Mouse (Mus musculus): ENCODE results near the gene Zbed5. TPM values are rescaled to one million over a fixed set of nuclear protein-coding genes. Genes with fewer than 3 reads are reported as not detected.

Zbed5 gene
- 20.1 and 22.5 TPM in 2 replicates for polyA plus RNA-seq (2015; fragmentation: Nextera tagmentation; extraction: Ambion mirVana)

- peak within 1 kb of the TSS; percentile 76 for H3K9ac ChIP-seq (ENCODE audit: low read depth, low read length)
- H3K4me2 ChIP-seq (ENCODE audit: low read length) = peak within 1 kb of the TSS; percentile 74
- H3K4me1 ChIP-seq (ENCODE audit: control insufficient read depth, insufficient read depth, low read length) = peaks cover 11% of the 10 kb centered on the region
- H3K36me3 ChIP-seq (ENCODE audit: control insufficient read depth, insufficient read depth, low read length) = no peaks in the 10 kb centered on the region
- H3K27ac ChIP-seq (ENCODE audit: low read length) = peak within 1 kb of the TSS; percentile 58; the same call in 1 of the 2 replicates
- no peaks in the 10 kb centered on the region for H3K27me3 ChIP-seq (ENCODE audit: control insufficient read depth, insufficient read depth, low read depth, low read length)
- ATAC-seq = peak; percentile 100
- peak within 1 kb of the TSS; percentile 68 for H3K4me3 ChIP-seq (ENCODE audit: low read depth, low read length)
- H3K9me3 ChIP-seq (replicated peaks; ENCODE audit: control insufficient read depth, low read length, poor library complexity, severe bottlenecking) = no peaks in the 10 kb centered on the region
- 1% methylated on average over 44 of the region's 44 CpGs for WGBS
Observed at GRCm38 (mm10) chr5:129895198-129896088, at the start of gene Zbed5. Gene Zbed5 (plus strand): TSS chr5:129895723.

- 12% methylated on average over 22 of the region's 22 CpGs for WGBS
Observed at GRCm38 (mm10) chr5:129846752-129847557, 48.6 kb upstream of the Zbed5 start, which contains the start of gene Sumf2. Gene Sumf2 (plus strand): TSS chr5:129846986.

GRCm38 (mm10) chr5:129847558-129847820 lies 48.0 kb upstream of the Zbed5 start:
- WGBS = 60% methylated on average over 8 of the region's 8 CpGs
- Histone ChIP-seq H3K9ac (ENCODE audit: low read depth, low read length) (peak overlapping the region; percentile 70), H3K4me3 (ENCODE audit: low read depth, low read length) (peak overlapping the region; percentile 58), H3K4me2 (ENCODE audit: low read length) (peak overlapping the region; percentile 54), H3K27me3 (ENCODE audit: control insufficient read depth, insufficient read depth, low read depth, low read length) (no peaks in the 10 kb centered on the region), H3K27ac (ENCODE audit: low read length) (no peak overlapping the region), H3K9me3 (replicated peaks; ENCODE audit: control insufficient read depth, low read length, poor library complexity, severe bottlenecking) (no peaks in the 10 kb centered on the region), H3K36me3 (ENCODE audit: control insufficient read depth, insufficient read depth, low read length) (peaks cover 13% of the 10 kb centered on the region), H3K4me1 (ENCODE audit: control insufficient read depth, insufficient read depth, low read length) (peaks cover 12% of the 10 kb centered on the region)
- ATAC-seq = no peak

More at GRCm38 (mm10) chr5:129846752-129847557, 48.6 kb upstream of the Zbed5 start, which contains the start of gene Sumf2:
- H3K9ac ChIP-seq (ENCODE audit: low read depth, low read length) = peak within 1 kb of the TSS; percentile 70
- H3K9me3 ChIP-seq (replicated peaks; ENCODE audit: control insufficient read depth, low read length, poor library complexity, severe bottlenecking) = no peaks in the 10 kb centered on the region
- peak within 1 kb of the TSS; percentile 54 for H3K4me2 ChIP-seq (ENCODE audit: low read length)
- peaks cover 13% of the 10 kb centered on the region for H3K36me3 ChIP-seq (ENCODE audit: control insufficient read depth, insufficient read depth, low read length)
- H3K27me3 ChIP-seq (ENCODE audit: control insufficient read depth, insufficient read depth, low read depth, low read length) = no peaks in the 10 kb centered on the region
- peak; percentile 99 for ATAC-seq
- peaks cover 12% of the 10 kb centered on the region for H3K4me1 ChIP-seq (ENCODE audit: control insufficient read depth, insufficient read depth, low read length)
- peak within 1 kb of the TSS; percentile 58 for H3K4me3 ChIP-seq (ENCODE audit: low read depth, low read length)
- H3K27ac ChIP-seq (ENCODE audit: low read length) = peak within 1 kb of the TSS; percentile 72

- Histone ChIP-seq H3K4me3 (ENCODE audit: low read depth, low read length) (no peak overlapping the region), H3K4me1 (ENCODE audit: control insufficient read depth, insufficient read depth, low read length) (no peaks in the 10 kb centered on the region), H3K9me3 (replicated peaks; ENCODE audit: control insufficient read depth, low read length, poor library complexity, severe bottlenecking) (no peaks in the 10 kb centered on the region), H3K27ac (ENCODE audit: low read length) (no peak overlapping the region), H3K36me3 (ENCODE audit: control insufficient read depth, insufficient read depth, low read length) (peaks cover 26% of the 10 kb centered on the region), H3K4me2 (ENCODE audit: low read length) (no peak overlapping the region), H3K9ac (ENCODE audit: low read depth, low read length) (no peak overlapping the region), H3K27me3 (ENCODE audit: control insufficient read depth, insufficient read depth, low read depth, low read length) (no peaks in the 10 kb centered on the region)
- no peak for ATAC-seq
- 48% methylated on average over 5 of the region's 5 CpGs for WGBS
Observed at GRCm38 (mm10) chr5:129855163-129855562, 40.4 kb upstream of the Zbed5 start.

GRCm38 (mm10) chr5:129856414-129856813 lies 39.1 kb upstream of the Zbed5 start:
- no peak for ATAC-seq
- H3K9me3 ChIP-seq (replicated peaks; ENCODE audit: control insufficient read depth, low read length, poor library complexity, severe bottlenecking) = no peaks in the 10 kb centered on the region
- H3K9ac ChIP-seq (ENCODE audit: low read depth, low read length) = no peak overlapping the region
- peaks cover 31% of the 10 kb centered on the region for H3K36me3 ChIP-seq (ENCODE audit: control insufficient read depth, insufficient read depth, low read length)
- H3K27ac ChIP-seq (ENCODE audit: low read length) = no peak overlapping the region
- H3K4me1 ChIP-seq (ENCODE audit: control insufficient read depth, insufficient read depth, low read length) = no peaks in the 10 kb centered on the region
- H3K4me3 ChIP-seq (ENCODE audit: low read depth, low read length) = no peak overlapping the region
- H3K27me3 ChIP-seq (ENCODE audit: control insufficient read depth, insufficient read depth, low read depth, low read length) = no peaks in the 10 kb centered on the region
- no peak overlapping the region for H3K4me2 ChIP-seq (ENCODE audit: low read length)
- 88% methylated on average over 5 of the region's 5 CpGs for WGBS

- 97% methylated on average over 6 of the region's 6 CpGs for whole genome bisulfite sequencing
- ATAC-seq = no peak
- H3K4me1 ChIP-seq (ENCODE audit: control insufficient read depth, insufficient read depth, low read length) = no peaks in the 10 kb centered on the region
- no peaks in the 10 kb centered on the region for H3K9me3 ChIP-seq (replicated peaks; ENCODE audit: control insufficient read depth, low read length, poor library complexity, severe bottlenecking)
- no peak overlapping the region for H3K4me2 ChIP-seq (ENCODE audit: low read length)
- H3K36me3 ChIP-seq (ENCODE audit: control insufficient read depth, insufficient read depth, low read length) = peaks cover 27% of the 10 kb centered on the region
- H3K27me3 ChIP-seq (ENCODE audit: control insufficient read depth, insufficient read depth, low read depth, low read length) = no peaks in the 10 kb centered on the region
- H3K4me3 ChIP-seq (ENCODE audit: low read depth, low read length) = no peak overlapping the region
- H3K9ac ChIP-seq (ENCODE audit: low read depth, low read length) = no peak overlapping the region
- no peak overlapping the region for H3K27ac ChIP-seq (ENCODE audit: low read length)
Observed at GRCm38 (mm10) chr5:129862325-129862724, 33.2 kb upstream of the Zbed5 start.

GRCm38 (mm10) chr5:129864467-129864866 lies 31.1 kb upstream of the Zbed5 start:
- H3K27me3 ChIP-seq (ENCODE audit: control insufficient read depth, insufficient read depth, low read depth, low read length) = no peaks in the 10 kb centered on the region
- peaks cover 18% of the 10 kb centered on the region for H3K36me3 ChIP-seq (ENCODE audit: control insufficient read depth, insufficient read depth, low read length)
- H3K9me3 ChIP-seq (replicated peaks; ENCODE audit: control insufficient read depth, low read length, poor library complexity, severe bottlenecking) = no peaks in the 10 kb centered on the region
- no peak overlapping the region for H3K9ac ChIP-seq (ENCODE audit: low read depth, low read length)
- no peak overlapping the region for H3K4me3 ChIP-seq (ENCODE audit: low read depth, low read length)
- H3K27ac ChIP-seq (ENCODE audit: low read length) = no peak overlapping the region
- H3K4me2 ChIP-seq (ENCODE audit: low read length) = no peak overlapping the region
- ATAC-seq = no peak
- no peaks in the 10 kb centered on the region for H3K4me1 ChIP-seq (ENCODE audit: control insufficient read depth, insufficient read depth, low read length)
- 8% methylated on average over 18 of the region's 18 CpGs for WGBS

GRCm38 (mm10) chr5:129865841-129866240 lies 29.7 kb upstream of the Zbed5 start:
- Histone ChIP-seq H3K9me3 (replicated peaks; ENCODE audit: control insufficient read depth, low read length, poor library complexity, severe bottlenecking) (no peaks in the 10 kb centered on the region), H3K27ac (ENCODE audit: low read length) (no peak overlapping the region), H3K4me1 (ENCODE audit: control insufficient read depth, insufficient read depth, low read length) (no peaks in the 10 kb centered on the region), H3K9ac (ENCODE audit: low read depth, low read length) (no peak overlapping the region), H3K27me3 (ENCODE audit: control insufficient read depth, insufficient read depth, low read depth, low read length) (no peaks in the 10 kb centered on the region), H3K36me3 (ENCODE audit: control insufficient read depth, insufficient read depth, low read length) (peaks cover 6% of the 10 kb centered on the region), H3K4me3 (ENCODE audit: low read depth, low read length) (no peak overlapping the region), H3K4me2 (ENCODE audit: low read length) (no peak overlapping the region)
- WGBS = 90% methylated on average over 12 of the region's 12 CpGs
- ATAC-seq = no peak

All from midbrain, embryonic 16.5 days (tissue).